Mouse (Mus musculus) common myeloid progenitor, adult 5-6 weeks (primary cell): ENCODE measurements around the gene Eps15. TPM values are rescaled to one million over a fixed set of nuclear protein-coding genes. Genes with fewer than 3 reads are reported as not detected.

Experiments used
- ATAC-seq: replicated peaks from 2 replicates; pipeline ENCODE4 v1.8.0; 2016; ENCODE audit warnings: low read depth, mild to moderate bottlenecking, moderate TSS enrichment, inconsistent platforms; ENCODE audit not compliant: poor library complexity, severe bottlenecking
- total RNA-seq: library from RNA; stranded (forward); fragments of 200-1000, 187-1606 nt; gene quantifications from 2 replicates; pipeline ENCODE4 v1.2.3, GENCODE M21; 2017

Gene Eps15
- total RNA-seq = 46.7 and 63.1 TPM in 2 replicates

GRCm38 (mm10) chr4:109279689-109280458 lies at the start of gene Eps15:
Gene Eps15, plus strand, starts transcription at chr4:109280268.
- peak; percentile 90 for ATAC-seq

- no peak for ATAC-seq
Measured at GRCm38 (mm10) chr4:109234185-109234584, 45.9 kb upstream of the Eps15 start, which contains the start of gene Calr4. Gene Calr4, plus strand, starts transcription at chr4:109234485.

- no peak for ATAC-seq
Measured at GRCm38 (mm10) chr4:109234806-109235350, 45.2 kb upstream of the Eps15 start.

- no peak for ATAC-seq
Measured at GRCm38 (mm10) chr4:109236186-109236879, 43.7 kb upstream of the Eps15 start.

- ATAC-seq = no peak
Measured at GRCm38 (mm10) chr4:109238428-109239268, 41.4 kb upstream of the Eps15 start.

- ATAC-seq = no peak
Measured at GRCm38 (mm10) chr4:109241221-109241620, 38.8 kb upstream of the Eps15 start.

- ATAC-seq = no peak
Measured at GRCm38 (mm10) chr4:109241934-109242333, 38.1 kb upstream of the Eps15 start.

- no peak for ATAC-seq
Measured at GRCm38 (mm10) chr4:109244506-109244905, 35.6 kb upstream of the Eps15 start.

- no peak for ATAC-seq
Measured at GRCm38 (mm10) chr4:109245016-109245620, 35.0 kb upstream of the Eps15 start.

- peak; percentile 69 for ATAC-seq
Measured at GRCm38 (mm10) chr4:109251605-109252004, 28.5 kb upstream of the Eps15 start.

GRCm38 (mm10) chr4:109252199-109252598 lies 27.9 kb upstream of the Eps15 start:
- ATAC-seq = no peak

- ATAC-seq = peak; percentile 24
Measured at GRCm38 (mm10) chr4:109253664-109254151, 26.4 kb upstream of the Eps15 start.

- no peak; the same call in 1 of the 2 replicates for ATAC-seq
Measured at GRCm38 (mm10) chr4:109254511-109254910, 25.6 kb upstream of the Eps15 start.

- peak; percentile 42 for ATAC-seq
Measured at GRCm38 (mm10) chr4:109255321-109255720, 24.7 kb upstream of the Eps15 start.

- ATAC-seq = peak; percentile 17; the same call in 1 of the 2 replicates
Measured at GRCm38 (mm10) chr4:109255727-109256417, 24.2 kb upstream of the Eps15 start.

- no peak for ATAC-seq
Measured at GRCm38 (mm10) chr4:109256791-109257190, 23.3 kb upstream of the Eps15 start.

GRCm38 (mm10) chr4:109257639-109258038 lies 22.4 kb upstream of the Eps15 start:
- ATAC-seq = no peak

GRCm38 (mm10) chr4:109262068-109262467 lies 18.0 kb upstream of the Eps15 start:
- ATAC-seq = no peak

- no peak for ATAC-seq
Measured at GRCm38 (mm10) chr4:109266056-109266455, 14.0 kb upstream of the Eps15 start.
